Mouse (Mus musculus): ENCODE results near the gene Zbtb9.

GRCm38 (mm10) chr17:27028909-27029308 is 55.9 kb downstream of the Zbtb9 start, which contains the start of gene Bak1:
- no peak for TF ChIP-seq CTCF (IDR thresholded peaks at IDR 0.05; ENCODE audit: borderline replicate concordance, insufficient read depth, low read length)
- TF ChIP-seq POLR2A (IDR thresholded peaks at IDR 0.05; ENCODE audit: low read depth, low read length) = no peak

All from embryonic fibroblast, embryonic 13.5 days (primary cell).